Mouse (Mus musculus): ENCODE results near the gene Lrrc3c. TPM values are rescaled to one million over a fixed set of nuclear protein-coding genes. Genes with fewer than 3 reads are reported as not detected.

Lrrc3c gene
- polyA plus RNA-seq, 2 experiments, result not detected

- Histone ChIP-seq H3K9ac (ENCODE audit: low read depth, low read length, severe bottlenecking) (no peak overlapping the region), H3K36me3 (ENCODE audit: control insufficient read depth, insufficient read depth, low read length) (no peaks in the 10 kb centered on the region), H3K4me3 (replicated peaks; ENCODE audit: low read length) (no peak overlapping the region), H3K9me3 (ENCODE audit: control insufficient read depth, low read length) (no peaks in the 10 kb centered on the region), H3K4me2 (replicated peaks; ENCODE audit: low read depth, low read length, severe bottlenecking) (no peak overlapping the region), H3K4me1 (ENCODE audit: control insufficient read depth, insufficient read depth, low read length) (no peaks in the 10 kb centered on the region), H3K27ac (replicated peaks; ENCODE audit: low read depth, low read length) (no peak overlapping the region), H3K27me3 (ENCODE audit: control insufficient read depth, insufficient read depth, low read length) (no peaks in the 10 kb centered on the region)
- ATAC-seq (ENCODE audit: low FRiP score, low read depth), result no peak
- TF ChIP-seq POLR2A (IDR thresholded peaks at IDR 0.05; ENCODE audit: borderline replicate concordance, extremely low read depth, insufficient read depth, insufficient read length), result no peak
- WGBS, result 74% methylated on average over 2 of the region's 2 CpGs
- no peak for DNase-seq (ENCODE audit: low spot score)
Observed at GRCm38 (mm10) chr11:98645946-98646345, 47.9 kb downstream of the Lrrc3c start.

GRCm38 (mm10) chr11:98646459-98646858 lies 48.4 kb downstream of the Lrrc3c start, which contains the start of gene Gsdma2:
TSS of gene Gsdma2 (plus strand) at chr11:98646759.
- no peak for ATAC-seq (ENCODE audit: low FRiP score, low read depth)
- DNase-seq (ENCODE audit: low spot score), result no peak
- Histone ChIP-seq H3K27me3 (ENCODE audit: control insufficient read depth, insufficient read depth, low read length) (no peaks in the 10 kb centered on the region), H3K4me1 (ENCODE audit: control insufficient read depth, insufficient read depth, low read length) (no peaks in the 10 kb centered on the region), H3K4me3 (replicated peaks; ENCODE audit: low read length) (no peak within 1 kb of the TSS), H3K4me2 (replicated peaks; ENCODE audit: low read depth, low read length, severe bottlenecking) (no peak within 1 kb of the TSS), H3K9ac (ENCODE audit: low read depth, low read length, severe bottlenecking) (no peak within 1 kb of the TSS), H3K36me3 (ENCODE audit: control insufficient read depth, insufficient read depth, low read length) (no peaks in the 10 kb centered on the region), H3K9me3 (ENCODE audit: control insufficient read depth, low read length) (no peaks in the 10 kb centered on the region), H3K27ac (replicated peaks; ENCODE audit: low read depth, low read length) (no peak within 1 kb of the TSS)
- 55% methylated on average over 2 of the region's 2 CpGs for WGBS
- no peak for TF ChIP-seq POLR2A (IDR thresholded peaks at IDR 0.05; ENCODE audit: borderline replicate concordance, extremely low read depth, insufficient read depth, insufficient read length)

Other genes starting within 250 kb of the Lrrc3c start
- 3.5 and 3.6 TPM in 2 replicates for gene Ppp1r1b, start 249.9 kb upstream of the Lrrc3c start, polyA plus RNA-seq (2012; rRNA removed)
- gene Ppp1r1b, start 249.9 kb upstream of the Lrrc3c start, polyA plus RNA-seq (2014; fragmentation: Nextera tagmentation; extraction: Ambion mirVana), result 2.9 and 3.6 TPM in 2 replicates
- gene Stard3, start 239.9 kb upstream of the Lrrc3c start, polyA plus RNA-seq (2012; rRNA removed), result 78.2 and 116 TPM in 2 replicates
- 36.9 and 42.6 TPM in 2 replicates for gene Stard3, start 239.9 kb upstream of the Lrrc3c start, polyA plus RNA-seq (2014; fragmentation: Nextera tagmentation; extraction: Ambion mirVana)
- 12.3 and 13.2 TPM in 2 replicates for gene Tcap, start 214.5 kb upstream of the Lrrc3c start, polyA plus RNA-seq (2012; rRNA removed)
- gene Tcap, start 214.5 kb upstream of the Lrrc3c start, polyA plus RNA-seq (2014; fragmentation: Nextera tagmentation; extraction: Ambion mirVana), result 10.9 and 18.1 TPM in 2 replicates
- gene Pnmt, start 211.8 kb upstream of the Lrrc3c start, polyA plus RNA-seq (2012; rRNA removed), result 1.4 and 2.2 TPM in 2 replicates
- 0.51 and 1.3 TPM in 2 replicates for gene Pnmt, start 211.8 kb upstream of the Lrrc3c start, polyA plus RNA-seq (2014; fragmentation: Nextera tagmentation; extraction: Ambion mirVana)
- gene Pgap3, start 197.8 kb upstream of the Lrrc3c start, polyA plus RNA-seq (2012; rRNA removed), result 19.2 and 24.2 TPM in 2 replicates
- 9.2 and 11.4 TPM in 2 replicates for gene Pgap3, start 197.8 kb upstream of the Lrrc3c start, polyA plus RNA-seq (2014; fragmentation: Nextera tagmentation; extraction: Ambion mirVana)
- 51.1 and 64.3 TPM in 2 replicates for gene Erbb2, start 185.8 kb upstream of the Lrrc3c start, polyA plus RNA-seq (2012; rRNA removed)
- gene Erbb2, start 185.8 kb upstream of the Lrrc3c start, polyA plus RNA-seq (2014; fragmentation: Nextera tagmentation; extraction: Ambion mirVana), result 73.6 and 79.7 TPM in 2 replicates
- gene Mien1, start 159.3 kb upstream of the Lrrc3c start, polyA plus RNA-seq (2012; rRNA removed), result 44.8 and 48.5 TPM in 2 replicates
- 84.8 and 86.8 TPM in 2 replicates for gene Mien1, start 159.3 kb upstream of the Lrrc3c start, polyA plus RNA-seq (2014; fragmentation: Nextera tagmentation; extraction: Ambion mirVana)
- 9.1 and 9.2 TPM in 2 replicates for gene Grb7, start 151.9 kb upstream of the Lrrc3c start, polyA plus RNA-seq (2012; rRNA removed)
- 8.1 and 9.6 TPM in 2 replicates for gene Grb7, start 151.9 kb upstream of the Lrrc3c start, polyA plus RNA-seq (2014; fragmentation: Nextera tagmentation; extraction: Ambion mirVana)
- gene Ikzf3, start 52.3 kb upstream of the Lrrc3c start, polyA plus RNA-seq (2012; rRNA removed), result 0.45 and 0.46 TPM in 2 replicates
- 0.23 and 0.61 TPM in 2 replicates for gene Ikzf3, start 52.3 kb upstream of the Lrrc3c start, polyA plus RNA-seq (2014; fragmentation: Nextera tagmentation; extraction: Ambion mirVana)
- gene Zpbp2, start 47.2 kb upstream of the Lrrc3c start, polyA plus RNA-seq (2012; rRNA removed), result 0.43 TPM in 1 of 2 replicates, not detected in the other
- gene Zpbp2, start 47.2 kb upstream of the Lrrc3c start, polyA plus RNA-seq (2014; fragmentation: Nextera tagmentation; extraction: Ambion mirVana), result 0.21 TPM in 1 of 2 replicates, not detected in the other
- 76.8 and 86.6 TPM in 2 replicates for gene Ormdl3, start 10.9 kb upstream of the Lrrc3c start, polyA plus RNA-seq (2012; rRNA removed)
- 12.9 and 13.7 TPM in 2 replicates for gene Ormdl3, start 10.9 kb upstream of the Lrrc3c start, polyA plus RNA-seq (2014; fragmentation: Nextera tagmentation; extraction: Ambion mirVana)
- 0.12 and 0.31 TPM in 2 replicates for gene Gm12355, start 27.4 kb downstream of the Lrrc3c start, polyA plus RNA-seq (2012; rRNA removed)
- gene Gm12355, start 27.4 kb downstream of the Lrrc3c start, polyA plus RNA-seq (2014; fragmentation: Nextera tagmentation; extraction: Ambion mirVana), result 0.69 and 1.3 TPM in 2 replicates
- gene Gsdma3, start 28.1 kb downstream of the Lrrc3c start, polyA plus RNA-seq (2012; rRNA removed), result not detected in 2 replicates
- gene Gsdma3, start 28.1 kb downstream of the Lrrc3c start, polyA plus RNA-seq (2014; fragmentation: Nextera tagmentation; extraction: Ambion mirVana), result not detected in 2 replicates
- gene Gsdma2, start 48.5 kb downstream of the Lrrc3c start, polyA plus RNA-seq (2012; rRNA removed), result not detected in 2 replicates
- gene Gsdma2, start 48.5 kb downstream of the Lrrc3c start, polyA plus RNA-seq (2014; fragmentation: Nextera tagmentation; extraction: Ambion mirVana), result not detected in 2 replicates
- gene Gsdma, start 66.1 kb downstream of the Lrrc3c start, polyA plus RNA-seq (2012; rRNA removed), result 0.14 and 0.16 TPM in 2 replicates
- 0.47 and 0.55 TPM in 2 replicates for gene Gsdma, start 66.1 kb downstream of the Lrrc3c start, polyA plus RNA-seq (2014; fragmentation: Nextera tagmentation; extraction: Ambion mirVana)
- 208 and 228 TPM in 2 replicates for gene Psmd3, start 84.3 kb downstream of the Lrrc3c start, polyA plus RNA-seq (2012; rRNA removed)
- gene Psmd3, start 84.3 kb downstream of the Lrrc3c start, polyA plus RNA-seq (2014; fragmentation: Nextera tagmentation; extraction: Ambion mirVana), result 141 and 145 TPM in 2 replicates
- gene Csf3, start 103.0 kb downstream of the Lrrc3c start, polyA plus RNA-seq (2012; rRNA removed), result 0.11 TPM in 1 of 2 replicates, not detected in the other
- gene Csf3, start 103.0 kb downstream of the Lrrc3c start, polyA plus RNA-seq (2014; fragmentation: Nextera tagmentation; extraction: Ambion mirVana), result not detected in 2 replicates
- gene Med24, start 131.1 kb downstream of the Lrrc3c start, polyA plus RNA-seq (2012; rRNA removed), result 83.4 and 104 TPM in 2 replicates
- gene Med24, start 131.1 kb downstream of the Lrrc3c start, polyA plus RNA-seq (2014; fragmentation: Nextera tagmentation; extraction: Ambion mirVana), result 43.9 and 48.3 TPM in 2 replicates
- 149 and 157 TPM in 2 replicates for gene Thra, start 142.3 kb downstream of the Lrrc3c start, polyA plus RNA-seq (2012; rRNA removed)
- gene Thra, start 142.3 kb downstream of the Lrrc3c start, polyA plus RNA-seq (2014; fragmentation: Nextera tagmentation; extraction: Ambion mirVana), result 55.9 and 63.2 TPM in 2 replicates
- 1.8 and 2.5 TPM in 2 replicates for gene Nr1d1, start 177.0 kb downstream of the Lrrc3c start, polyA plus RNA-seq (2012; rRNA removed)
- 1.2 and 1.4 TPM in 2 replicates for gene Nr1d1, start 177.0 kb downstream of the Lrrc3c start, polyA plus RNA-seq (2014; fragmentation: Nextera tagmentation; extraction: Ambion mirVana)
- 76.9 and 81.1 TPM in 2 replicates for gene Msl1, start 197.2 kb downstream of the Lrrc3c start, polyA plus RNA-seq (2012; rRNA removed)
- gene Msl1, start 197.2 kb downstream of the Lrrc3c start, polyA plus RNA-seq (2014; fragmentation: Nextera tagmentation; extraction: Ambion mirVana), result 19.8 and 23.5 TPM in 2 replicates
- 52.4 and 56.8 TPM in 2 replicates for gene Casc3, start 206.6 kb downstream of the Lrrc3c start, polyA plus RNA-seq (2012; rRNA removed)
- gene Casc3, start 206.6 kb downstream of the Lrrc3c start, polyA plus RNA-seq (2014; fragmentation: Nextera tagmentation; extraction: Ambion mirVana), result 34.1 and 40.4 TPM in 2 replicates
- gene Rapgefl1, start 238.5 kb downstream of the Lrrc3c start, polyA plus RNA-seq (2012; rRNA removed), result 31.4 and 41.8 TPM in 2 replicates
- 8.8 and 8.9 TPM in 2 replicates for gene Rapgefl1, start 238.5 kb downstream of the Lrrc3c start, polyA plus RNA-seq (2014; fragmentation: Nextera tagmentation; extraction: Ambion mirVana)